Mouse (Mus musculus) left cerebral cortex, adult 2 months (tissue): ENCODE results near the gene Cd27. TPM values are rescaled to one million over a fixed set of nuclear protein-coding genes. Genes with fewer than 3 reads are reported as not detected.

Experiments
- DNase-seq, 2 experiments: peaks; one replicate each; pipeline ENCODE4 v3.0.0; 2021 to 2022; ENCODE audit warnings: low spot score in 2 of 2, mixed read lengths in 1 of 2; ENCODE audit errors: extremely low spot score in 1 of 2
- H3K27ac ChIP-seq: fragments of 200-600 bp; 2 replicates; pipeline ENCODE4 v1.8.1; 2022
- H3K4me3 ChIP-seq: fragments of 200-600 bp; 2 replicates; pipeline ENCODE4 v1.8.1; 2022
- CTCF ChIP-seq: fragments of 200-600 bp; IDR thresholded peaks from 2 replicates; pipeline ENCODE4 v1.8.1; 2022; ENCODE audit warnings: antibody characterized with exemption, mild to moderate bottlenecking, moderate library complexity
- intact Hi-C: fragments of 180-260 bp; cut with DNase I; formaldehyde crosslinking; loops from one replicate; pipeline ENCODE4 v1.15.1; 2025
- total RNA-seq, 2 experiments: library from RNA; stranded (reverse); gene quantifications; 2 replicates each; pipeline ENCODE4 v1.2.3; 2021

Cd27 gene
- total RNA-seq, 2 experiments from 2014 or later = not detected

DNA sequence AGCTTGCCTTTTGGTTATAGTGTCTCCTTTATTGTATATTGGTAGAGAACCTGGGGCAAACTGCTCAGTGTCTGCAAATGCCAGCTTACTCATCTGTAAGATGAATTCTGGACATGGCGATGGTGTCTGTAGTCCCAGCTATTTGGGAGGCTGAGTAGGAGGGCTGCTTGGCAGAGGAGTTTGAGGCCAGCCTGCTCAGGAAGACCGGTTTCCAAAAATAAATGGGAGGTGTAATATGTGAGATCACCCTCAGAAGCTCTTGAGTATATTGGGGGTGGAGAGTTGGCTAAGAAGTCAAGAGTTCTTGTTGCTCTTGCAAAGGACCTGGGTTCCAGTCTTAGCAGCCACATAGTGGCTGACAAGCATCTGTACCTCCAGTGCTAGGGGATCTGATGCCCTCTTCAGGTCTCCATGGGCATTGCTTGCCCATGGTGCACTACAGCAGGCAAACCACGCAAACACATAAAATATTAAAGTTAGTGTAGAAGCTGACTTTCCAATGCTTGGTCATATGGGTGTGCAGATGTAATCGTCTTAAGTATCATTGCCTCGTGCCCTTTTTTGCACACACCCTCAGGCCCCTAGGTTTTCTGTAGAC, 11.2 kb downstream of the Cd27 start:
- Histone ChIP-seq H3K4me3 (no peak overlapping the region), H3K27ac (no peak overlapping the region)
- intact Hi-C loops = no loop called here
- DNase-seq = peak in 1 of 2 experiments; percentile 53
- TF ChIP-seq CTCF = peak; percentile 57

DNA sequence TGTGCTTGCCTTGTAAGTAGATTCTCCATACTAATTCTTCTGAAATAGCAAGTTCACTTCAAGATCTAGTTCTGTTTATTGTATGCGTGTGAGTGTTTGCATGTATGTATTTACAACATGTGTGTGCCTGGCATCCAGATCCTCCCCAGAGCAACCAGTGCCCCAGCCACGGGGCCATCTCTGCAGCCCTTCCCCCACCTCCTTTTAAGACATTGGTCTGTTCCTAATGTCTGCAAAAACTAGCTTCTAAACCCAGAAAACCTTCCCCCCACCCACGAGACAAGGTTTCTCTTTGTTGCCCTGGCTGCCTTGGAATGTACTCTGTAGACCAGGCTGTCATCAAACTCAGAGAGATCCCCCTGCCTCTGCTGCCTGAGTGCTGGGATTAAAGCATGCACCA, 14.2 kb downstream of the Cd27 start:
- Histone ChIP-seq H3K4me3 (no peak overlapping the region), H3K27ac (no peak overlapping the region)
- DNase-seq = no peak
- TF ChIP-seq CTCF = no peak
- intact Hi-C loops = no loop called here

DNA sequence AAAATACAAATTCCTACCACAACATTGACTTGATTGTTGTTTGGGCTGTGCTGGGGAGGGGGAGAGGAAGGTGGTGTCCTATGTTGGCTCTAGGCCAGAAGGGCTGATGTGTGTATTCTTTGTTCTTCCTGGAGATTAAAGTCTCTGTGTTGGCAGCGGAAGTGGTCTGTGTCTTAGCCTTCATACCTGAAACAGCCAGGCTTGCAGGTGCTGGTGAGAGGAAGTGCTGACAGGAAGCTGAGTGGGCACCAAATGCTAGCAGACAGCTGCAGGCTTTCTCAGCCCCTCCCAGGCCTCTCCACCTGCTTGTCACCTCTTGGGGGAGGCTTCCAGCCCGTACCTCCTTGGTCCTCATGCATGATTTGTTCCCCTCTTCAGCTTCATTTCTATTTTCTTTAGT, 14.7 kb downstream of the Cd27 start:
- H3K4me3 ChIP-seq = no peak overlapping the region
- intact Hi-C loops = no loop called here
- no peak for DNase-seq
- TF ChIP-seq CTCF = no peak
- H3K27ac ChIP-seq = no peak overlapping the region

DNA sequence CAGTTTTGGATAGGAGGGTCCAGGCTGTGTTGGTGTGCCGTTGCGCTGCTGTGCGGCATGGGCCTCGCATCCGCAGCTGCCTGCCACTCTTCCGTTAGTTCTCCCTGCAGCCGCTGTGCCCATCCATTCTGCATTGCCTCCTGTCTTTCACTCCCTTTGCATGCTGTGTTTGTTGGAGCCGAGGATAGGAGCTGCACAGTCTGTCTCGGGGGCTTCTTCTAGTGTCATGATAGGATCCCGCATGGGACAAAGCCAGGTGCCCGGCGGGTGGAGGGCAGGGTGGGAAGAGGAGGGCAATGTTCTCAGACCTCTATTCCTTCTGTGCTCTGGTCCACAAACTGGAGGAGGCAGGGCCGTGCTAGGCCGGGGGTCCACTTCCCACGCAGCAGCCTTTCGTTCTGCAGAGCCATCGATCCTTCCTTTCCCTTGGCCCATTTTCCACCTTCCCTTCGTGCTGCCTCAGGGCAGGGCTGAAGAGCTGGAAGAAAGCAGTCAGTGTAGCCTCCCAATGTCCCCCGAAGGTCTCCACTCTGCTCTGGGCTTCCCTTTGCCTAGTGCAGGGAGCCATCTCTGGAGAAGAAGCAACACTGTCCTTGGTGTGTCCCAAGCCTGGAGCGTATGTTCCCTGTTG, 15.6 kb downstream of the Cd27 start:
- peak in 1 of 2 experiments; percentile 9 for DNase-seq
- Histone ChIP-seq H3K4me3 (no peak overlapping the region), H3K27ac (no peak overlapping the region)
- intact Hi-C loops = no loop called here
- TF ChIP-seq CTCF = no peak

DNA sequence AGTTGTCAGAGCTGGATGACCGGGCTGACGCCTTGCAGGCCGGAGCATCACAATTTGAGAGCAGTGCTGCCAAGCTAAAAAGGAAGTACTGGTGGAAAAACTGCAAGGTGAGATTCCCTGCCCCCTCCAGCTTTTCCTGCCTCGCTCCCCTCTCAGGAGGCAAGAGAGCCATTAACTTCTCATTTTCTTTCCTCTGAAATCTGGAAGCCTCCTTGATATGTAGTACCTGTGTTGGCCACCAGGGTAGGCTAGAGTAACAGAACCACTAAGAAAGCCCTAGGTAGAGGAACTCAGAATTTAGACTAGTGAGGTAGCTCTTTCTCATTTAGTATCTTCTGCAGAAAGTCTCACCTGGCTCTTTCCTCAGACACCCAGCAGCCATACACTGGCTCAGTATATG, 17.8 kb downstream of the Cd27 start:
- H3K27ac ChIP-seq = no peak overlapping the region
- no peak overlapping the region for H3K4me3 ChIP-seq
- intact Hi-C loops = loop anchor here (1.0 to 5.0 kb wide), 2 partner anchors 52 to 1423 kb away; no protein-coding TSS in a partner anchor
- TF ChIP-seq CTCF = peak; percentile 90
- peak; percentile 60 to 64 for DNase-seq

DNA sequence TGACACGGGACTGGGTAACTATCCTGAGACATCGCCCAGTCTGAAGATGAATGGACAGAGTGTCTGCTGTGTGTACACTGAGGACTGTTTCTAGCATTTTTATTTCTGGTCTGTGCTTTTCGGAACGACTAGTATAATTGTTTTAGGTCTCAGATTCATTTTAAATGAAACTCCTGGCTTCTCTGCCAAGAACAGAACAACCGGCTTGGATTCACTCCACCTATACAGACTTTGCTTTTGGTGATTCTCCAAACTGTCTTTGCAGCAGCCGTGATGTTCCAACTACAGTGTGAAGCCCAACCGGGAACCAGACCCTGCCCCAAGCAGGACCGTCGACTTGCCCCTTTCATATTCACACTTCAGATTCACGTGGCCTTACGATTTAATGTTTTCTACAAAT, 18.9 kb downstream of the Cd27 start:
- no peak for DNase-seq
- H3K4me3 ChIP-seq = peak overlapping the region; percentile 3; the same call in 1 of the 2 replicates
- H3K27ac ChIP-seq = no peak overlapping the region
- intact Hi-C loops = loop anchor here (5.0 kb wide), 1 partner anchor 1424 kb away; no protein-coding TSS in a partner anchor
- TF ChIP-seq CTCF = no peak

DNA sequence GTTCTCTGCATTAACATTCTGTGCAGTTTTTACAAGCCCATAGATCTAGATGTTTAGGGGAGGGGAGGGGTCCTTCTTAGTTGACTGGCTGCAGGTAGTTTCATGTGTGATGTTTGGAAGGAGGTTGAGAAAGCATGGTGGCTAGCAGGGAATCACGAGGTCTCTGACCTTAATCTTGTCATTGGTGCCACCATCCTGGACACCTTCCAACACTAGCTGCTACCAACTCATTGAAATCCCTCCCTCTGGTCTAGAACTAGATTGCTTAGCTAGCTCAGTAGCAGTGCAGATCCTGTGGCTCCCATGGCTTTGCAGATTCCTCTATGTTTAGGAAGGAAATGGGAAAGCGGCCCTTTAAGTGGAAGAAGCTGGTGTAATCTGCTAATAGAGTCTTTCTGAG, 19.9 kb downstream of the Cd27 start:
- intact Hi-C loops = loop anchor here (5.0 kb wide), 1 partner anchor 1425 kb away; no protein-coding TSS in a partner anchor
- DNase-seq = no peak
- Histone ChIP-seq H3K27ac (no peak overlapping the region; the same call in 1 of the 2 replicates), H3K4me3 (peak overlapping the region; percentile 95)
- no peak for TF ChIP-seq CTCF

DNA sequence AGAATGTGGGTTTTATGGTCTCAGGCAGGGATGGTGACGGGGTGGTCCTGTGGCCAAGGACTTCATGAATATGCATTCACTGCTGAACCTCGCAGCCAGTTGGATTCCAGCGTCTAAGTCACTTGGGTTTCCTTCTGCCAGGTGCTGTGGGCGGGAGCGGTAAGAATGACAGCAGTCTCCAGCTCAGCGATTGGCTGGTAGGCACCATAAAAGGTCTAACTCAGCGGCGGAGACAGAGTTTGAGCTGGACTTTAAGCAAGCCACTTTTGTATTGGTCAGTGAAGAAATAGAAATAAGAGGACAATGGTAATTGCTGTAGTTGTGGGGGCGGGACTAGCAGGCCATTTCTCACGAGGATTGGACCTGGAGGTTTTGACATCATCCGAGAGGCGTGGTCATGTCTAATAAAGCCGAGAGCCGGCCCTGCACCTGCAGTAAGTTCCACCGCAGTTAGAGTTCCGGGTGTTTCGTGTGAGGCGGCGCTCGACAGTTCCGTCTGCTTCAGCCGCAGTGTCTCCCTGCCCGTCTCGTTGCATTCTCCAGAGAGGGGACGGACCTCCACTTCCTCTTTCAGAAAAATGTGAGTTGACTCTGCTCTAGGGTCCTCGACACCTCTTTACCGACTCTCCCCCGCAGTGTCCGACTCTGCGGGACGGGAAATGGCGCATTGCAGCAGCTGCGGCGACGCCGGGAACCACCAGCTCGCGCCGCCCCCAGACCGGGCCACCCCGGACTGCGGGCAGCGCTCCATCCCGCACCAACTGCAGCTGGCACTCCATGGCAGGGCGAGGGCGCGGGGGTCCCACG, 21.5 kb downstream of the Cd27 start, which contains the start of gene Vamp1:
Gene Vamp1, plus strand, starts transcription at position 404 of the 807 bp plus-strand sequence.
- Histone ChIP-seq H3K4me3 (peak within 1 kb of the TSS; percentile 95), H3K27ac (peak within 1 kb of the TSS; percentile 93)
- peak; percentile 92 for DNase-seq
- intact Hi-C loops = loop anchor here (1.0 to 5.0 kb wide), 3 partner anchors 23 to 1427 kb away; no protein-coding TSS in a partner anchor
- TF ChIP-seq CTCF = no peak; the same call in 1 of the 2 replicates

DNA sequence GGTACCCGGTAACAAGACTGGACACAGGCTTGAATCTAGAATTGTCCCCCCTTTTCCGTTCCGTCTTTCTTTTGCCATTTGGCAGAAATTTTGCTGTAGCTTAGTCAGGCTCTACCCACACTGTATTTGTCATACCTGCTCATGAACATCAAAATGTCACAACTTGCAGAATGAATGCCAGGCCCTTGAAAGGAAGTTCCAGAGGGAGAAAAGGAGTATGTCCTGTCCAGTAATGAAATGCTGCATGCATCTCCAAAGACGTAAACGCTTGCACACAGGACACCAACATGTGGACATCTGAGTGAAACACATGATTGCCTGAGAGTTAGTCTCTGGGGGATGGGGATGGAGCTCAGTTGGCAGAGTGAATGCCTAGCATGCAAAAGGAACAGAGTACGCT, 23.1 kb downstream of the Cd27 start:
- DNase-seq = peak in 1 of 2 experiments; percentile 10
- no peak overlapping the region for H3K4me3 ChIP-seq
- H3K27ac ChIP-seq = no peak overlapping the region
- TF ChIP-seq CTCF = no peak
- intact Hi-C loops = loop anchor here (2.0 kb wide), 1 partner anchor 21 kb away; no protein-coding TSS in a partner anchor

DNA sequence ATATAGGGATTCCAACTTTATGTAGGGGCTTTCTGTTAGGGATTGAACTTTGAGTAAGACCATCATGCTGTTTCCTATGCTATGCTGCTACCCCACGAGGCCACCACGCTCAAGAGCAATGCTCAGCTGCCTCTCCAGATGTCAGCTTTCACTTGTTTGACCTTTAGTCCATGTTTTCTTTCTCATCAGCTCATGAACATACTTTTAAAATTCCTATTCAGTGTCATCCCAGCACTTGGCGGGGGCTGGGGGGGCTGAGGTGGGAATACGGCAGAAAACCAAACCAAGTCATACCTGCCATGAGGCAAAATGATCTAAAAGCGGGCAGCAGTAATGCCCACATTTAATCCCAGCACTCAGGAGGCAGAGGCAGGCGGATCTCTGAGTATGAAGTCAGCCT, 23.7 kb downstream of the Cd27 start:
- intact Hi-C loops = no loop called here
- no peak for TF ChIP-seq CTCF
- no peak overlapping the region for H3K4me3 ChIP-seq
- peak in 1 of 2 experiments; percentile 4 for DNase-seq
- no peak overlapping the region for H3K27ac ChIP-seq

DNA sequence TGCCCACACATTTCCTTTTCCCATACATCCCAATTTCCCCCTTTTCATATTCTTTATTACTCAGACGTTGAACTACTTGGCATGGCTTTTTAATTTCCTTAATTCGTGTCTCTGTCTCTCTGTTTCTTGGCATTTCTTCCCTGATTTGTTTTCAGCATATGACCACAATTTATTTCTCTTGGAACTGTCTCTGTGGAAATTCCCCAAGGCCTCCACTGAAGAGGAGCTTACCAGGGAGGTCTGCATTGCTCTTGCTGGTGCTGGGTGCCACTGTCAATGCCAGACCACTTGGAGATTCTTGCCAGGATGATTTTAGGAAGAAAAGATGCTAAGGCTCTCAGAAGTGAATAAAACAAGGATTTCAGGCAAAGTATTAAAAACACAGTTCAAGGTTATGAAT, 24.2 kb downstream of the Cd27 start:
- Histone ChIP-seq H3K4me3 (no peak overlapping the region), H3K27ac (no peak overlapping the region)
- TF ChIP-seq CTCF = no peak
- DNase-seq = no peak
- intact Hi-C loops = no loop called here

DNA sequence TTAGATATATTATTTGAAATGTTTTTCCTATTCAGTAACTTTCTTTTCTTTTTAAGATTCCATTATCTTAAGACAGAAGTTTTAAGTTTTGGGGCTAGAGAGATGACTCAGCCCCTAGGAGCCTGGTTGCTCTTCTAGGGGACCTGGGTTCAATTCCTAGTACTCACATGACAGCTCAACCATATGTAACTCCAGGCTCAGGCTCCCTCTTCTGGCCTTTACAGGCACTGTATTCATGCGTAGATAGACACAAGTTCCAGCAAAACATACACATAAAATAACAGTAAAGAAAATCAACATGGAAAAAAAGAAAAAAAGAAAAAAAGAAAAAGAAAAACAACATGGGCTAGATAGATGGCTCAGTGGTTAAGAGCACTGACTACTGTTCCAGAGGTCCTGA, 26.4 kb downstream of the Cd27 start:
- intact Hi-C loops = no loop called here

More for the DNA sequence above, 26.4 kb downstream of the Cd27 start:
- peak; percentile 4; the same call in 1 of the 2 replicates for TF ChIP-seq CTCF
- H3K4me3 ChIP-seq = no peak overlapping the region
- DNase-seq = no peak
- H3K27ac ChIP-seq = no peak overlapping the region
